Mouse (Mus musculus) midbrain, embryonic 16.5 days (tissue): ENCODE measurements around the gene Tceal3. TPM values are rescaled to one million over a fixed set of nuclear protein-coding genes. Genes with fewer than 3 reads are reported as not detected.

ENCODE experiments used
- polyA plus RNA-seq: library from polyadenylated mRNA; unstranded; fragments of >200 nt; fragmentation: Nextera tagmentation; extraction: Ambion mirVana; gene quantifications from 2 replicates; pipeline ENCODE4 v1.2.1, GENCODE M21; 2015

The Tceal3 gene
- polyA plus RNA-seq, 1 experiment from 2014 or later = 114 TPM

Other genes starting within 250 kb of the Tceal3 start
- gene Kir3dl1, start 72.8 kb upstream of the Tceal3 start, polyA plus RNA-seq = not detected in 2 replicates
- 0.62 TPM in 2 replicates for gene Kir3dl2, start 46.8 kb upstream of the Tceal3 start, polyA plus RNA-seq
- 25.0 and 29.3 TPM in 2 replicates for gene Tceal1, start 117.1 kb downstream of the Tceal3 start, polyA plus RNA-seq
- gene Morf4l2, start 152.8 kb downstream of the Tceal3 start, polyA plus RNA-seq = 612 and 639 TPM in 2 replicates
- gene Glra4, start 189.3 kb downstream of the Tceal3 start, polyA plus RNA-seq = not detected in 2 replicates
- gene Plp1, start 231.8 kb downstream of the Tceal3 start, polyA plus RNA-seq = 13.5 and 17.5 TPM in 2 replicates